Comparison of ENCODE assay signal across 17 mouse cellular contexts in the genomic region with DNA sequence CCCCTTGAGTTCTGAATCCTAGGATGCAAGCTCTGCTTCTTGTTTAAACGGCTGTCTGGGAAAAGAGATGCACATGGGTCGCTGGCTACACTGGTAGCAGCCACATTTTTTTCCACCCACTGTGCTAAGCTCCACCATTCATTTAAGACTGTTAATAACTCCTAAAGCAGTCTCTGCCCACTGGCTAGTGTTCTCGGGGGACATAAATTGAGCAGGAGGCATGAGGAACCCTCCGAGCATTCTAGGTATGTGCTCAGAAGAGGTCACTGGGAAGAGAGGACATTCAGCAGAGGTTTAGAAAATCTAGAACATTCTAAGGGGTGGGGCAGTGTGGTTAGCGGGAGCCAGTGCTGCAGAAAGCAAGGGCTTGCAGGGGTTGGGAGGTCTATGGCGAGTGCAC. TPM values are rescaled to one million over a fixed set of nuclear protein-coding genes. Genes with fewer than 3 reads are reported as not detected.
DNase-seq lines count a peak whose midpoint lies in the region; ATAC-seq and TF ChIP-seq lines count a peak whose summit lies in the region.
"Had no signal": no experiment of that assay in that cellular context is flagged by ENCODE, and none has a peak within 500 bp of the region (broad histone marks: within the 10 kb centered on the region; RNA-seq: fewer than 3 reads in every experiment).

No protein-coding gene starts in this region.

- no peak overlapping the region for H3K9ac ChIP-seq in limb, embryonic 13.5 days
- no peak overlapping the region for H3K9ac ChIP-seq in forebrain, embryonic 13.5 days
- H3K9ac ChIP-seq: midbrain, embryonic 15.5 days had no signal

- no peaks in the 10 kb centered on the region for H3K9me3 ChIP-seq in heart, embryonic 10.5 days
- no peaks in the 10 kb centered on the region for H3K9me3 ChIP-seq in limb, embryonic 13.5 days
- no peaks in the 10 kb centered on the region; the same call in 1 of the 2 replicates for H3K9me3 ChIP-seq in limb, embryonic 10.5 days (replicated peaks)
- no peaks in the 10 kb centered on the region for H3K9me3 ChIP-seq in forebrain, embryonic 13.5 days (replicated peaks)
- H3K9me3 ChIP-seq: midbrain, embryonic 15.5 days had no signal

- TF ChIP-seq CTCF in testis, adult 2 months (IDR thresholded peaks at IDR 0.05; ENCODE audit: control insufficient read depth, insufficient read depth, insufficient replicate concordance, low read depth, low read length) = no peak

- H3K4me3 ChIP-seq in heart, embryonic 10.5 days = 0 out of 2 replicates have a peak overlapping the region, but pooled peaks have one; percentile 25
- no peak overlapping the region for H3K4me3 ChIP-seq in limb, embryonic 13.5 days
- H3K4me3 ChIP-seq in limb, embryonic 10.5 days = no peak overlapping the region
- H3K4me3 ChIP-seq in testis, adult 2 months (ENCODE audit: control insufficient read depth, low read depth, low read length) = no peak overlapping the region
- H3K4me3 ChIP-seq in forebrain, embryonic 13.5 days = no peak overlapping the region
- H3K4me3 ChIP-seq: erythroblast, embryonic 14.5 days; layer of hippocampus, adult 2 months; midbrain, embryonic 15.5 days had no signal

- 64% methylated on average over 6 of the region's 6 CpGs for WGBS in heart, embryonic 10.5 days
- 78% methylated on average over 6 of the region's 6 CpGs for WGBS in limb, embryonic 13.5 days
- WGBS in limb, embryonic 10.5 days = 81% methylated on average over 6 of the region's 6 CpGs
- 72% methylated on average over 6 of the region's 6 CpGs for WGBS in forebrain, embryonic 13.5 days

- peak overlapping the region; percentile 4; the same call in 1 of the 2 replicates for H3K27ac ChIP-seq in heart, embryonic 10.5 days
- H3K27ac ChIP-seq in limb, embryonic 13.5 days = no peak overlapping the region
- H3K27ac ChIP-seq in limb, embryonic 10.5 days = no peak overlapping the region
- peak overlapping the region; percentile 38 for H3K27ac ChIP-seq in testis, adult 2 months (ENCODE audit: control insufficient read depth, insufficient read depth, low read depth, low read length)
- no peak overlapping the region for H3K27ac ChIP-seq in forebrain, embryonic 13.5 days
- H3K27ac ChIP-seq: layer of hippocampus, adult 2 months; midbrain, embryonic 15.5 days had no signal

- no peaks in the 10 kb centered on the region for H3K27me3 ChIP-seq in heart, embryonic 10.5 days (ENCODE audit: insufficient read depth, poor library complexity, severe bottlenecking)
- peaks cover 14% of the 10 kb centered on the region; the same call in 1 of the 2 replicates for H3K27me3 ChIP-seq in limb, embryonic 13.5 days
- H3K27me3 ChIP-seq in limb, embryonic 10.5 days (ENCODE audit: low read depth, poor library complexity, severe bottlenecking) = peaks cover 36% of the 10 kb centered on the region
- no peaks in the 10 kb centered on the region for H3K27me3 ChIP-seq in testis, adult 2 months (ENCODE audit: control insufficient read depth, insufficient read depth, low read length)
- H3K27me3 ChIP-seq in forebrain, embryonic 13.5 days = peaks cover 9% of the 10 kb centered on the region

- peak overlapping the region; percentile 94; the same call in 1 of the 2 replicates for H3K4me2 ChIP-seq in limb, embryonic 13.5 days (replicated peaks)
- H3K4me2 ChIP-seq in forebrain, embryonic 13.5 days = no peak overlapping the region
- H3K4me2 ChIP-seq: midbrain, embryonic 15.5 days had no signal

- no peaks in the 10 kb centered on the region for H3K36me3 ChIP-seq in heart, embryonic 10.5 days
- peaks cover 4% of the 10 kb centered on the region; the same call in 1 of the 2 replicates for H3K36me3 ChIP-seq in limb, embryonic 13.5 days
- no peaks in the 10 kb centered on the region for H3K36me3 ChIP-seq in limb, embryonic 10.5 days
- H3K36me3 ChIP-seq in testis, adult 2 months (ENCODE audit: control insufficient read depth, insufficient read depth, low read length) = no peaks in the 10 kb centered on the region
- H3K36me3 ChIP-seq in forebrain, embryonic 13.5 days (ENCODE audit: poor library complexity, severe bottlenecking) = no peaks in the 10 kb centered on the region
- H3K36me3 ChIP-seq: G1E; midbrain, embryonic 15.5 days had no signal

- no peak for TF ChIP-seq POLR2A in testis, adult 2 months (IDR thresholded peaks at IDR 0.05; ENCODE audit: control insufficient read depth, low read depth, low read length)

- DNase-seq in heart, embryonic 10.5 days (ENCODE audit: low spot score) = no peak
- DNase-seq in heart, adult 18-20 months = no peak
- DNase-seq in limb, embryonic 10.5 days (ENCODE audit: low spot score) = no peak
- DNase-seq in testis, postnatal 10 days (ENCODE audit: low spot score) = no peak
- DNase-seq: cerebellum, adult 11-12 months; lung, postnatal 14 days; right cerebral cortex, adult 18-20 months; thymus, postnatal 36 days had no signal

- H3K4me1 ChIP-seq in heart, embryonic 10.5 days = peaks cover 64% of the 10 kb centered on the region
- peaks cover 31% of the 10 kb centered on the region for H3K4me1 ChIP-seq in limb, embryonic 13.5 days
- peaks cover 16% of the 10 kb centered on the region for H3K4me1 ChIP-seq in limb, embryonic 10.5 days
- peaks cover 21% of the 10 kb centered on the region for H3K4me1 ChIP-seq in testis, adult 2 months (ENCODE audit: control insufficient read depth, insufficient read depth, low read length)
- H3K4me1 ChIP-seq in forebrain, embryonic 13.5 days = peaks cover 20% of the 10 kb centered on the region

- ATAC-seq in limb, embryonic 13.5 days (ENCODE audit: low FRiP score, low read depth) = no peak
- no peak for ATAC-seq in forebrain, embryonic 13.5 days
- no peak for ATAC-seq in granulocyte monocyte progenitor cell, adult 5-6 weeks (replicated peaks; ENCODE audit: poor library complexity, severe bottlenecking)
- ATAC-seq: inflammation-experienced regulatory T-cells, adult 6 months; midbrain, embryonic 15.5 days had no signal

RNA-seq across cellular contexts. Expression of a gene that starts 2.5 kb away (rescaled TPM):
- polyA plus RNA-seq in heart, embryonic 10.5 days (2016; fragmentation: Nextera tagmentation; extraction: Ambion mirVana) = 8.9 and 9.0 TPM in 2 replicates
- 10 to 100 TPM; 28.3 to 29.5 TPM for total RNA-seq in heart, adult 18-20 months (2021)
- polyA plus RNA-seq in limb, embryonic 13.5 days (2015; fragmentation: Nextera tagmentation; extraction: Ambion mirVana) = 6.9 and 7.1 TPM in 2 replicates
- polyA plus RNA-seq in limb, embryonic 10.5 days (2016; fragmentation: Nextera tagmentation; extraction: Ambion mirVana) = 4.2 and 4.7 TPM in 2 replicates
- polyA plus RNA-seq in testis, adult 2 months (2012; rRNA removed) = 2.1 and 2.4 TPM in 2 replicates
- polyA plus RNA-seq in forebrain, embryonic 13.5 days (2015; fragmentation: Nextera tagmentation; extraction: Ambion mirVana) = 2.0 TPM in 2 replicates
- total RNA-seq in granulocyte monocyte progenitor cell, adult 5-6 weeks (2014; fragmentation: Nextera tagmentation) = 263 and 340 TPM in 2 replicates
- 64.3 and 71.5 TPM in 2 replicates for total RNA-seq in granulocyte monocyte progenitor cell, adult 5-6 weeks (2017)

Comparison
In these comparisons a context has a peak if more than half of its experiments do, and no peak if none do; other contexts are left out.
1. H3K27ac ChIP-seq: peak in heart, embryonic 10.5 days (single experiment) and testis, adult 2 months (single experiment); none in limb, embryonic 13.5 days (single experiment), limb, embryonic 10.5 days (single experiment) and forebrain, embryonic 13.5 days (single experiment).